Mouse (Mus musculus) hematopoietic stem cell, adult 5-6 weeks (primary cell): ENCODE measurements at regions not wholly inside any gene's neighbourhood (a gene's known extent, or its start where the extent isn't known, plus 50 kb on each side); places are given as distances from the start of the nearest gene placed in this dataset.
A peak's percentile ranks its signal among the peaks of the same experiment; 100 is the strongest.

Experiments used
- ATAC-seq, 2 experiments: fragments of 125-278 bp in 1 of 2; replicated peaks in 1 of 2; 2 replicates each; pipeline ENCODE4 v1.8.0; 2016 to 2017; ENCODE audit warnings: inconsistent platforms in 2 of 2, mild to moderate bottlenecking in 2 of 2, moderate number of reproducible peaks in 2 of 2, low read depth in 1 of 2, moderate TSS enrichment in 1 of 2; ENCODE audit not compliant: low FRiP score in 2 of 2, poor library complexity in 2 of 2, severe bottlenecking in 2 of 2, insufficient read depth in 1 of 2, low TSS enrichment in 1 of 2

- ATAC-seq, result 0 out of 4 replicates have a peak, but pooled peaks of 1 of the 2 experiments have one; percentile 22
Observed at GRCm38 (mm10) chr5:106274617-106275016, 183.3 kb downstream of the Barhl2 start.

GRCm38 (mm10) chr5:106264536-106264935 is 193.4 kb downstream of the Barhl2 start:
- no peak for ATAC-seq

- no peak for ATAC-seq
Observed at GRCm38 (mm10) chr5:106257179-106257578, 200.8 kb downstream of the Barhl2 start.

- ATAC-seq, result no peak
Observed at GRCm38 (mm10) chr5:106229154-106229553, 228.8 kb downstream of the Barhl2 start.

- ATAC-seq, result no peak
Observed at GRCm38 (mm10) chr5:106224141-106224540, 233.8 kb downstream of the Barhl2 start.

GRCm38 (mm10) chr5:106209543-106209942 is 248.4 kb downstream of the Barhl2 start:
- no peak for ATAC-seq

GRCm38 (mm10) chr5:106207706-106208105 is 250.3 kb downstream of the Barhl2 start:
- no peak for ATAC-seq

GRCm38 (mm10) chr5:106205724-106206123 is 252.2 kb downstream of the Barhl2 start:
- no peak for ATAC-seq

- no peak for ATAC-seq
Observed at GRCm38 (mm10) chr5:106200631-106201030, 257.3 kb downstream of the Barhl2 start.

- no peak for ATAC-seq
Observed at GRCm38 (mm10) chr5:106199061-106199460, 258.9 kb downstream of the Barhl2 start.

GRCm38 (mm10) chr5:106191141-106191540 is 266.8 kb downstream of the Barhl2 start:
- peak; percentile 63 to 72 for ATAC-seq

- no peak for ATAC-seq
Observed at GRCm38 (mm10) chr5:106181726-106182125, 276.2 kb downstream of the Barhl2 start.

GRCm38 (mm10) chr5:106172162-106172561 is 285.8 kb downstream of the Barhl2 start:
- ATAC-seq, result no peak

- ATAC-seq, result no peak
Observed at GRCm38 (mm10) chr5:106170405-106170804, 287.6 kb downstream of the Barhl2 start.

- ATAC-seq, result no peak
Observed at GRCm38 (mm10) chr5:106167556-106167955, 290.4 kb downstream of the Barhl2 start.

- no peak for ATAC-seq
Observed at GRCm38 (mm10) chr5:106166266-106166665, 289.9 kb downstream of the Zfp326 start.

GRCm38 (mm10) chr5:106164190-106164589 is 287.8 kb downstream of the Zfp326 start:
- ATAC-seq, result no peak

GRCm38 (mm10) chr5:106162981-106163653 is 286.8 kb downstream of the Zfp326 start:
- peak in 1 of 2 experiments; percentile 7; a peak in 1 of 4 replicates for ATAC-seq

GRCm38 (mm10) chr5:106139109-106139508 is 262.7 kb downstream of the Zfp326 start:
- no peak for ATAC-seq
